Mouse (Mus musculus): Measurements from ENCODE around the gene Snx12.
A peak's percentile ranks its signal among the peaks of the same experiment; 100 is the strongest.
"Not testable (repeated sequence)": the region's sequence is repeated elsewhere in the genome, so short reads cannot be mapped to it uniquely, and the experiment has no call there.

The Snx12 gene

DNA sequence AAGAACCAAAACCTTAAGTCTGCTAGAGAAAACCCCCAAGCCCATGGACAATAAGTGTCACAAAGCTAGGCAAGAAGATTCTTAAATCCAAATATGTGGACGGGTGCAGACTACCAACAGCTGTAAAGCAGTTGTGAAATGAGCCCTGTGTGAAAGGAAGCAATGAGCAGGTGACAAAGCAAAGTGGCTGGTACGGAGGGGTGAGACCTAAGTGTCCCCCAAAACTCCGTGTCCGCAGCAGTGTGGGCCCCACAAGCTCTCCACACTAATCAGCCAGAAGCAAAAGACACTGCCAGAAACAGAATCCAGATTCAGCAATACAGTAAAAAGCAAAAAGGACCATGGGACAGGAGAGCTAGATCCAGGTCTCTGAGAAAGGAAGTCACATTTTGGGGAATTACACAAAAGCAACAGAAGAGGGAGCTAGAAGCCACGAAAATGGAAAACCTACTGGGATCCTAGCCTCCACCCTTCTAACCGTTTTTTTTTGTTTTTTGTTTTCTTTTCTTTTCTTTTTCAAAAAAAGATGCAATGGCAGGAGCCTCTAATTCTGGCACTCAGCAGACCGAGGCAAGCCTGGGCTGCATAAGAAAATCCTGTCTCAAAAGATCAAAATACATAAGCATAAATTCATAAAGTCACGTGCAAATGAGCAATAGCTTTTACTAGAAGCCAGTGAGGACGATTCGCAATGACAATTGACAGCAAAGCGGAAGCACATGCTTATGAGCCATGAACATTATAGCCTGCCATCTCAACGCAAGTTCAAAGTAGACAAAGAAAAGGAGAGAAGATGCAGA, 90.2 kb downstream of the Snx12 start:
- peak; percentile 22 for DNase-seq (ENCODE audit: low read depth, low spot score)

- peak; percentile 51 for DNase-seq (ENCODE audit: low read depth, low spot score)
These were observed 91.4 kb downstream of the Snx12 start for GRCm38 (mm10) chrX:101131001-101131400.

- no peak for DNase-seq (ENCODE audit: low read depth, low spot score)
These were observed 93.8 kb downstream of the Snx12 start for GRCm38 (mm10) chrX:101128559-101128958.

DNA sequence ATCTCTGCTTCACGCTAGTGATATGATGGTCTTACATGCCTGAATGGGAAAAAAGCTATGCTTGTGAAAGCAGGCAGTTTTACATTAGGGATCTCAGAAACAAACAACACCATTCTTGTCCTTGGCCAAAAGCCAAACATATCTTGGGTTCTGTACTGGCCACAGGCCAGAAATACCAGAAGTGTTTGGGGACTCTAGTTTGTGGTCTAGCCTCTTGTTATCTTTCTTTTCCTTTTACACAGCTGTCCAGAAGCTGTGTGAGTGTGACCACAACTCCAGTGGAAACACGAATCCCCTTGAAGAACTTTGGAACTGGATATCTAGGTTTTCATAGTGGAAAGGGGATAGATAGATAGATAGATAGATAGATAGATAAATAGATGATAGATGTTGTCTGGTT, 95.4 kb downstream of the Snx12 start:
- no peak for DNase-seq (ENCODE audit: low read depth, low spot score)

DNA sequence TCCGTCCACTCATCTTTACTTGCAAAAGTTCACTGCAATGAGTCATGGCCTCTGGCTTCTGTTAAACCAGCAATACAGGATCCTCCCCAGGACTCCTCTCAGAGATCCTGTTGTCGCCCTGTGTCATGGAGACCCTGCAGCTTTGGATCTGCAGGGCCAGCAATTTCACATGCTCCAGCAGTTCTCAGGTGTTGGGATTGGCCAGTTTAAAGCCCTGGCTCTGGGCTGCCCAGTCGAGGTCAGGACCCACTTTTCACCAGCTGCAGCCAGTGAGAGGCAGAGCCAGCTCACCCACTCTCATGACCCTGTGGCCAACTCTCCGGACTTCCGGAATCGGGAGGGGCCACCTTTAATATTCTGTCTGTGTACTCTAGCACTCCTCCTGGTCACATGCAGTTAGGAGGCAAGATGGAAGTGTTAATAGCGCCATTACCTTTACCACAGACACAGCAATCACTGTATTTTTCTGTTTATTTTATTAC, 95.8 kb downstream of the Snx12 start:
- DNase-seq (ENCODE audit: low read depth, low spot score): no peak

- no peak for DNase-seq (ENCODE audit: low read depth, low spot score)
These were observed 101.8 kb downstream of the Snx12 start for GRCm38 (mm10) chrX:101120546-101120945.

- DNase-seq (ENCODE audit: low read depth, low spot score): no peak
These were observed 136.4 kb downstream of the Snx12 start, which contains the start of gene Slc7a3 for GRCm38 (mm10) chrX:101085920-101086319. TSS of gene Slc7a3 (minus strand) at chrX:101086020.

DNA sequence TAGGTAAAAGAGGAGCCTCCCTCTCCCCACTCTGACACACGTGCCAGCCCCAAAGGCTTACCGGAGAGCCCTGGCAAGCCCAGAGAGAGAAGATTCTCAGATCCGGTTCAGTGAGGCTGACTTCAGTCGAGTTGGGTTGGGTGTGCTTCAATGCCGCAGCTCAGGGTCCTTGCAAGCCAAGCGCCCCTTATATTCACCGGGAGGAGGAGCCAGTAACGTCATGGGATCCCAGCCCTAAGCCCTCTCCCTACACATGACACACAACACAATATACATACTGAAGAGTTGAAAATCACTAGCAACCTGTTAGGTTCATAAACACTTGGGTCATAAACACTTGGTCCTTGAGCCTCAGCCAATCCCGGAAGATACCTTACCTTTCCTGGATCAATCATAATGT, 137.2 kb downstream of the Snx12 start:
- DNase-seq (ENCODE audit: low read depth, low spot score): not testable (repeated sequence)

GRCm38 (mm10) chrX:101084192-101084591, 138.2 kb downstream of the Snx12 start:
- no peak for DNase-seq (ENCODE audit: low read depth, low spot score)

DNA sequence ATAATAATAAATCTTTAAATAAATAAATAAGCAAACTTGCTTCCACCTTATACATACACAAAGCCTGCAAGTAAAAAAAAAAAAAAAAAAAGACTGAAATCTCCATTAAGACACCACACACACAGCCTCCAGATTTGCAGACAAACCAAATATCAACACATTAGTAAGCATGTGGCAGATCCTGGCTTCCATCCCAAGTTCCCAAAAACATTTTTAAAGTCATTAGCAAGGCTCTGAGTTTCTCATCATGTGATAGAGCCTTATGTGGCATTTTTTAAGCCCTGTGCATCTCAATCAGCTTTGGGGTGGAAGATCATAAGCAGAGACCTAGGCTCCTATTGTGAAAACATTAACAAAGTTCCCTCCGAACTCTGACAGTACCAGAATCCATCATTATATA, 157.1 kb downstream of the Snx12 start:
- DNase-seq (ENCODE audit: low read depth, low spot score): no peak

DNA sequence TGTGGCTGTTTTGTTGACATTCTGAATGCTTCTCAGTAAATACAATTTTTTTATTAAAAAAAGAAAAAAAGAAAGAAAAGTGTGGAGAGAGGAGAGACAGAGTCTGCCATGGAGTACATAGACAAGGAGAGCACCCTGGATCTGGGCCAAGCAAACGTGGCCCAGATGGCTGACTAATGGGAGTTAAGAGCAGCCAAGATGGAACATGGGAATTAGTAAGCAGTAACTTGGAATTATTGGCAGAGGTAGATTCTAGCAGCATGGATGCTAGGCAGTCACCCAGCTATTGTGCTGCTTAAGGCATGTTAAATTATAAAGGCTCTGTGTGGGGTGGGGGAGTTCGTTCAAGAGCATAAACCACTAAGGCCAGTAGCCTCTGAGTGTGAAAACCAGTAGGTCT, 158.9 kb downstream of the Snx12 start:
- DNase-seq (ENCODE audit: low read depth, low spot score): no peak

DNA sequence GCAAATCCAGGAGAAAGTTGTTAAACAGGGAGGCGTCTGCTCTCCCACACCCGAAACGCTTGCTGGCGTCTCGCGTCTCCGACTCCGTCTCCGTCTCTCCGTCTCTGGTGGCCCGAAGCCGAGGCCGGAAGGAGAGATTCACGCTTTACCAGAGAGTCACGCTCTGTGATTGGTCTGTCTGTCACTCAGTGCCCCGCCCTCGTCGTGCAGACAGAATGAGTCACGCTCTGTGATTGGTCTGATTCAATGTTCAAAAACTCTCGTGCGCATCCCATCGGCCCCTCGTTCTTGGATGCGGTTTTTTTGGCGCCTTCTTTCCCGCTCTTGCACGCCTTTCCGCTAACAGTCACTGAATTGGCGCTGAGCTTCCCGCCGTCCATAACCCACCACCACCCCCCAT, 162.8 kb downstream of the Snx12 start, which contains the start of gene Tex11:
Gene Tex11, minus strand, starts transcription at position 127 of the 400 bp plus-strand sequence.
- DNase-seq (ENCODE audit: low read depth, low spot score): no peak
